Mouse (Mus musculus) thymus, adult 2 months (tissue): Measurements from ENCODE around the gene Copb2. TPM values are rescaled to one million over a fixed set of nuclear protein-coding genes. Genes with fewer than 3 reads are reported as not detected.
A peak's percentile ranks its signal among the peaks of the same experiment; 100 is the strongest.

ENCODE experiments used
- DNase-seq: peaks from one replicate; pipeline ENCODE4 v3.0.0; 2021
- H3K27ac ChIP-seq: fragments of 200-500 bp; 2 replicates; pipeline ENCODE4 v1.5.1; 2012; ENCODE audit warnings: low read length, control low read depth; ENCODE audit not compliant: control insufficient read depth, insufficient read depth
- H3K27me3 ChIP-seq: fragments of 200-500 bp; 2 replicates; pipeline ENCODE4 v1.6.1; 2012; ENCODE audit warnings: mild to moderate bottlenecking, low read length, moderate library complexity, mixed read lengths; ENCODE audit not compliant: control insufficient read depth, insufficient read depth
- H3K36me3 ChIP-seq: fragments of 200-500 bp; 2 replicates; pipeline ENCODE4 v1.6.1; 2012; ENCODE audit warnings: mild to moderate bottlenecking, low read length, moderate library complexity; ENCODE audit not compliant: control insufficient read depth, insufficient read depth
- H3K4me1 ChIP-seq: fragments of 200-500 bp; replicated peaks from 2 replicates; pipeline ENCODE4 v1.6.1; 2012; ENCODE audit warnings: low read length; ENCODE audit not compliant: control insufficient read depth, insufficient read depth
- H3K4me3 ChIP-seq: fragments of 200-500 bp; 2 replicates; pipeline ENCODE4 v1.5.1; 2012; ENCODE audit warnings: mild to moderate bottlenecking, low read length, control low read depth, moderate library complexity; ENCODE audit not compliant: control insufficient read depth, insufficient read depth
- CTCF ChIP-seq: fragments of 200-500 bp; IDR thresholded peaks from 2 replicates; pipeline ENCODE4 v1.5.1; 2012; ENCODE audit warnings: mild to moderate bottlenecking, control low read depth, low read length, moderate library complexity, borderline replicate concordance; ENCODE audit not compliant: control insufficient read depth, poor library complexity, insufficient read depth; ENCODE audit errors: extremely low read depth
- POLR2A ChIP-seq: fragments of 200-500 bp; IDR thresholded peaks from 2 replicates; pipeline ENCODE4 v1.6.1; 2012; ENCODE audit warnings: mild to moderate bottlenecking, low read length, control low read depth, moderate library complexity; ENCODE audit not compliant: control insufficient read depth, poor library complexity, insufficient read depth; ENCODE audit errors: extremely low read depth
- WGBS: fragments of 180-500 bp; shearing (Covaris S2); methylation state at CpG from one replicate; pipeline ENCODE4 v1.1.7; 2018; 5-methylcytosine and 5-hydroxymethylcytosine counted together
- polyA plus RNA-seq: library from polyadenylated mRNA; depleted of rRNA; stranded (reverse); fragments of >200 nt; gene quantifications from 2 replicates; pipeline ENCODE4 v1.2.3, GENCODE M21; 2012

Copb2 gene
- polyA plus RNA-seq, 1 experiment: 36.3 TPM

DNA sequence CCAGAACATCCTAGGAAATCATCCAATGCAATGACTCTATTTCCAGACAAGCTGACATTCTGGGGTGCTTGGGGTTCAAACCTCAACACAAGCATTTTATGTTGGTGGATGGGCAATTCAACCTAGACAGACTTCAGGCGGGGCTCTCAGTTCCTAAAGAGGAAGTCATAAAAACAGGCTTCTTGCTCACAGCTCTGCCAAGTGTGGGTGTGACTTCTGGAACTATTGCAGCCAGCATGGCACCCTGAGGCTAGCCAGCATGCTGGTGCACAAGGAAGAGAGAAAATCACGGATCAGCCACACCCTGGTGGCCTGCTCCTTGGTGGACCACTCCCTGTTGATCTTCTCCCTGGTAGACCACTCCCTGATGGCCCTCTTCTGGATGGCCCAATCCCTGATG is 32.5 kb upstream of the Copb2 start:
- Histone ChIP-seq H3K27ac (no peak overlapping the region), H3K27me3 (no peaks in the 10 kb centered on the region), H3K4me1 (no peaks in the 10 kb centered on the region), H3K4me3 (no peak overlapping the region), H3K36me3 (no peaks in the 10 kb centered on the region)
- DNase-seq: no peak
- no peak for TF ChIP-seq CTCF
- no peak for TF ChIP-seq POLR2A
- 25% methylated on average over 2 of the region's 2 CpGs for WGBS

DNA sequence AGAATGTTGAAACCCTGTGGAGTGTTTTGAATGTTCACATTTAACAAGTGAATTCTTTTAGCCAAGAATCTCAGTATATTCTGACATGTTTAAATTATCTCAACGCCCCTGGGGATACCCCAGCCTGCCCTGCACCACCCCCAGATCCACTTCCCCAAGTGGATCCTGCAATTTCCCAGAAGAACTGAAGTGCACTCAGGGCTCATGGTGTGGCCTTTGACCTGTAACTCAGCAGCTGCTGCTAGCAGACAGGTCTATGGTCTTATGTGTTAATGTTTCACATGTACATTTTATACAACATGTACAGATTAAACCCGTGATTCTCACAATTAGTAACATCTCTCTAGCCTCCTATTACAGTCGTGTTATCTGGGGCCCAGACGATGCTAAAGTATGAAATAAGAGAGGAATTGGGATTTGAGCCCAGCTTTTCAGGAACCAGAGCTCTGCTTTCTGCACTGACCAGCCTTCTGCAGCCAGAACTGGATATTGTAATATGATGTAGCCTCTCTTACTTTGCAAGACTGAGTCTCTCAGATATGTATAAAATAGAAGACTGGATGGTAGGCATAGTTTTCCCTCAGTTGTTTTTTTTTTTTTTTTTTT is 28.7 kb upstream of the Copb2 start:
- no peaks in the 10 kb centered on the region for H3K36me3 ChIP-seq
- H3K4me1 ChIP-seq: no peaks in the 10 kb centered on the region
- no peak overlapping the region for H3K27ac ChIP-seq
- H3K27me3 ChIP-seq: no peaks in the 10 kb centered on the region
- TF ChIP-seq CTCF (no peak), POLR2A (no peak)
- 89% methylated on average over 4 of the region's 4 CpGs for WGBS
- no peak for DNase-seq
- no peak overlapping the region for H3K4me3 ChIP-seq

GRCm38 (mm10) chr9:98535763-98536162 is 27.8 kb upstream of the Copb2 start:
- Histone ChIP-seq H3K36me3 (no peaks in the 10 kb centered on the region), H3K4me1 (no peaks in the 10 kb centered on the region), H3K27ac (no peak overlapping the region), H3K4me3 (no peak overlapping the region), H3K27me3 (no peaks in the 10 kb centered on the region)
- TF ChIP-seq POLR2A (no peak), CTCF (no peak)
- DNase-seq: no peak

DNA sequence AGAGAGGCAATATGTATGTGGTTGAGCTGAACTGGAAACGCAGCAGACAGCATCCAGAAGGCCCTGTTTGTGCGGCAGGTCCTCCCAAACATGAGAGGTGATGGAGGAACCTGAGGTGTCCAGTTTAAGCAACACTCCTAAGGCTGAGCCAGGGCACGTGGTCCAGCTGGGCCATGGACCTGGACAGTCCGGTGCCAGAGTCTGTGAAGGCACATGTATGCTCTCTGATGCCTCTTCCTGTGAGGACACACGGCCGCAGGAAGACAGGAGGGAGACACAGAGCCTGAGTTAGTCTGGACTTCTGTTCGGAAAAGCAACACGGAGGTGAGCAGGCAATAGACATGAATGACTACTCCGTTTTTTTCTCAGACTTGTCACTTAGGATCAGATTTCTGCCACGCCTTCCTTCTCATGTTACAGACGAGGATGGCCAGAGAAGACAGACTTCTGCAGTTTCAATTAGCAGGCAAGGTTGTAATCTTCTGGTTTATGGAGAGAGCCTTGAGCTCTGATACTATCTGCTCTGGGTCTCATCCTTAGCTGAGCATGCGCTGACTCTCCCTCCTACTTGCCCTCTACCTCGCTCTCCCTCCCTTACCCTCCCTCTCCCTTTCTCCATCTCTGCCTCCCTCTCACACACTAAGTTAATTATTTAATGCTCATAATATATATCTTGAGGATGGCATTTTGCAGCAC is 25.4 kb upstream of the Copb2 start:
- TF ChIP-seq CTCF (no peak), POLR2A (no peak)
- no peak overlapping the region for H3K4me3 ChIP-seq
- H3K36me3 ChIP-seq: no peaks in the 10 kb centered on the region
- H3K27me3 ChIP-seq: no peaks in the 10 kb centered on the region
- whole genome bisulfite sequencing: 86% methylated on average over 13 of the region's 13 CpGs
- no peaks in the 10 kb centered on the region for H3K4me1 ChIP-seq
- H3K27ac ChIP-seq: no peak overlapping the region
- no peak for DNase-seq

DNA sequence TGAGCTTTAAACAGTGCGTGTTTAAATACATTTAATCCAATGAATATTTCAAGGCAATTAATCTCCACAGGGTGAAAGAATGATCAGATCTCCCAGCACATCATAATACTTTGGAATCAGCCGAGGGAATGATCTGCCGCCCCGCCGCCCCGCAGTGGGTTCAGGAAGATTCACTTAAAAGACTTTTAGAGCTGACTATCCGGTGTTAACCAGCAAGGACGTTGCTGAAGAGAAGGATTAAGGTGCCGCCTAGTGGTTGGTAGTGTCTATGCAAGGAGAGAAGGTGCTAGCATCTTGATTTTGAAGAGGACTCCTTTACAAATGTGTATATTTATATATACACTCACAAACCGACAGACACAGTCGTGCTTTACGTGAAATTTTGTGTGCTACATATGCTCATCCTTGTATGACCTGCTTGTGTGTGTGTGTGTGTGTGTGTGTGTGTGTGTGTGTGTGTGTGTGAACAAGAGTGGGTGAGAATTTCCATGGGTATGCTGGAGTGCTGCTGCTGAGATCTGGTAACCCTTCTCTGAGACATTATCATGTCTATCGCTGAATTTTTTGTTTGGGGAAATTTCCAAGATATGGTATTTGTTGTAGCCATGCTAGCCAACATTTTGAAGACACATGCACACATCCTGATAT is 24.7 kb upstream of the Copb2 start:
- H3K4me3 ChIP-seq: no peak overlapping the region
- DNase-seq: peak; percentile 51
- H3K4me1 ChIP-seq: no peaks in the 10 kb centered on the region
- no peaks in the 10 kb centered on the region for H3K27me3 ChIP-seq
- no peak for TF ChIP-seq POLR2A
- no peak for TF ChIP-seq CTCF
- no peaks in the 10 kb centered on the region for H3K36me3 ChIP-seq
- no peak overlapping the region for H3K27ac ChIP-seq
- 9% methylated on average over 13 of the region's 13 CpGs for WGBS

- H3K27ac ChIP-seq: no peak overlapping the region
- 92% methylated on average over 3 of the region's 3 CpGs for WGBS
- no peaks in the 10 kb centered on the region for H3K4me1 ChIP-seq
- DNase-seq: no peak
- H3K36me3 ChIP-seq: no peaks in the 10 kb centered on the region
- no peak overlapping the region for H3K4me3 ChIP-seq
- H3K27me3 ChIP-seq: no peaks in the 10 kb centered on the region
- TF ChIP-seq CTCF (no peak), POLR2A (no peak)
These were observed 19.5 kb upstream of the Copb2 start for GRCm38 (mm10) chr9:98544042-98544441.

- Histone ChIP-seq H3K4me1 (no peaks in the 10 kb centered on the region), H3K4me3 (no peak overlapping the region), H3K36me3 (peaks cover 88% of the 10 kb centered on the region), H3K27me3 (no peaks in the 10 kb centered on the region), H3K27ac (no peak overlapping the region)
- WGBS: 97% methylated on average over 4 of the region's 4 CpGs
- no peak for TF ChIP-seq CTCF
- TF ChIP-seq POLR2A: no peak
- no peak for DNase-seq
These were observed 20.3 kb downstream of the Copb2 start for GRCm38 (mm10) chr9:98583852-98584251.
